Mouse (Mus musculus) lung, postnatal 4 days (tissue): ENCODE data around the gene Bmp5.

ENCODE experiments used
- DNase-seq, 2 experiments: peaks; one replicate each; pipeline ENCODE4 v3.0.0; 2021

Bmp5 gene

DNA sequence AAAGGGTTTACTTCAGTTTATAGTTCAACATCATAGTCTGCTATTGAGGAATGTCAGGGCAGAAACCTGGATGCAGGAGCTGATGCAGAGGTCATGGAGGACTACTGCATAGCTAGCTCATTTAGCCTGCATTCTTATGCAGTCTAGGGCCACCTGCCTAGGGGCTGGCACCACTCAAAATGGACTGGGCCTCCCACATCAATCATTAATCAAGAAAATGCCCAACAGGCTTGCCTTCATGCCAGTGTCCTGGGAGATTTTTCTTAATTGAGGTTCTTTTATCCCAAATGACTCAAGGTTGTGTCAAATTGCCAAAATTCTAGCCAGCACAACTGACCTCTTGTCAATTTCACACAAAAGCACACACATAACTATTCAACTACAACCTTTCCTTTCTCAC is 70.8 kb downstream of the Bmp5 start:
- DNase-seq: no peak

DNA sequence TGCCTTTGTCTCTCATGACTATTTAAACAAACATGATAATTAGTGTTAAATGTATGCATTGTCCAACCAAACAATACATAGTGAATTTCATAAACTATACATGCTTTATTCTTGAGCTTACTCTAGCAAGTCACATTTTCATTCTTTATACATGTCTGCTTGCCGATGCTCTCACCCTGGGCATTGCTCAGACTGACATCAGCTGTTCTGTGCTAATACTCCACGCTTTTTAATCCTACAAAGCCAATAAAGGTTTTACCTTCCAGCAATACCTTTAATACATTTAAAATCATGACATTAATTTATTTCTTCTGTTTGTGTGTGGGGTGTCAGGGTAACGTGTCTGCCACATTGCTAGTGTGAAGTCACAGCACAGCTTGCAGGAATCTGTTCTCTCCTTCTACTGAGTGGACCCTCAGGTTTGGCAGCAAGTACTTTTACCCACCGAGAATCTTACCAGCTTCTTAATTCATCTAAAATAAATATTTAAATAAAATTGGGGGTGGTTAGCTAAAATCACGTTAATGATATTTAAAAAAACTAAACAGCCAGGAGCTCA is 75.6 kb downstream of the Bmp5 start:
- DNase-seq: no peak

DNA sequence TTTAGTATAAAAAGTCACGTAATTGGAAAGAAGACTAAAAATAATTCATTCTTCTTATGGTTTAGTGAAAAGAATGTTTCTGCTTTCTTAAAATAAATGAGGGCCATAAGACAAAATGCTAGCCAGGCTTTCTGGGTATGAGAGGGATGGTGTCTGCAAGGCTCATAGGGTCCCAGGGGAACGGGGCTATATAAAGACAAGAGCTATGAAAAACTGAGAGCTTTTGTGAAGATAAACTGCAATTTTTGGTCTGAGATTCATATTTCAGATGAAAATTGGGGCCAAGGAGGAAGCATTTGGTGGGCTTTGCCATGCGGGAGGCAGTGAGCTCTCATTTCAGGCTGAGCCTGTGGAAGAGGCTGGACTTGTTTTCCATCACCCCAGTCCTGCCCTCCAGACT is 83.0 kb downstream of the Bmp5 start:
- DNase-seq: no peak

DNA sequence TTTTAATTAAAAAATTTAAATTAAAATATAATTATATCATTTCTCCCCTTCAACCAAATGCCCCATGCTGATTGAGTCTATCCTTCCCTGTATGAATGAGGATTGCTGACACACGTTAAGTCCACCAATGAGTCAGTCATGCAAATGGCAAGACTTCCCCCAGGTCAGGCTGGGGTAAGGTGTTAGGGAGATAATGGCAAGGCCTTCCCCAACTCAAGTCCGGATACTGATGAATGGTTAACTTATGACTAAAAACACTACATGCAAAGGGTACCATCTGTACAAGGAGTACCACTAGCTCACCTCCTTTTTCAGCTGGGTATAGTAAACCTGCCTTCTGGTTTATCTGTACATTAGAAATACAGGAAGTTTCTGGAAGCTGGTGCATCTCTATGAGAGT is 83.8 kb downstream of the Bmp5 start:
- DNase-seq: no peak

DNA sequence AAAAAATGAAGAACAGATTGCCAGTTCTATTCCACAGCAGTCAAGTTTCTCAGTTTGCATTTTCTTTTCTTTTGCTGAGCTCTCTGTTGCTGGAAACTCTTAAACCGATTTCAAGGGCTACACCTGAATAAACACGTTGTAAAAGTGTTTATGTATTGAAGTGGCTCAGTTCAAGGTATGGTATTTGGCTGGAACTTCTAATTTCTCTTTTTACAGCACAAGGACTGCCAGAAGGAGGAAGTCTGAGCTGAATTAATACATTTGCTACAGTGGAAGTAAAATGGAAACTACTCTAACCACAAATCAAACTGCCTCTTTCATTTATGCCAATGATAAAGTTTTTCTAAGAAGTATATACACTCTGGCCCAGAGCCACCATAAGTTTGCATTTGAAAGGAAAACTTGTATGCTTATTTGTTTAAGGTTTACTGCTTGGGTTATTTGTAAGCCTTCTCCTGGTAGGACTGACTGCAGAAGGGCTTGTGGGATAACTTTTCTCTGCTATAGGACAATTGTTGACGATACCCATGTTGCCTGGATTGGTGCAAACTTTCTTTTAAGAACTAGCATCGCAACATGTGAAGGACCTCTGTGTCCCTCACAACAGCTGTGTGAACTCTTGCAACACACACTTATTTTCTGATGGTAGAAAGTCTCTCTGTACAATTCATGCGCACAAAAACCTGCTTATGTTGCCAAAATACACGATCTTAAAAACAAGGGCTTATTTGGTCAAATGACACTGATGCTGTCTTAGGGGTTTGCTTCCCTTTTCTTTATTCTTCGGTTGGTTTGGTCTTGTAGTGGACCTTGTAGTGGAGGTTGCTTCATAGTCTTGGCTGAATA is 95.4 kb downstream of the Bmp5 start:
- peak in 1 of 2 experiments; percentile 19 for DNase-seq

DNA sequence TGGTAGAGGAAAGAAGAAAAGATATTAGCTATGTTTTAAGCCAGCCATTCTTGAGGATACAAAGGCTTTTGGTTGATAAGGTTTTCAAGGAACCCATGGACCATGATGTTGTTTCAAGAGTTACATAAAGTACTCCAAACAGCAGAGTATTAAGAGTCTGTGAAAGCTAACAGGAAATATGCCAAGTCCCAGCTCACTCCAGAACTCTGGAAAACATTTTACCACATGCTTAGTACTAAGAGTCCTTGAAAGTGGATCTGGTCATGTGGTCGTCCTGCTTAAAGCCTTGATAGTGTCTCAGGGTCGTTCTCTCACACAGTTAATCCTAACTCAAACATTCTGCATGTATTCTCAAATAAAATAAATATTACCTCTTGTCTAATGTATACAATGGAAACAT is 101.2 kb downstream of the Bmp5 start:
- no peak for DNase-seq

GRCm38 (mm10) chr9:75883481-75884190 is 108.5 kb downstream of the Bmp5 start:
- DNase-seq: no peak

- DNase-seq: no peak
Measured at GRCm38 (mm10) chr9:75886801-75887544, 111.8 kb downstream of the Bmp5 start.

- no peak for DNase-seq
Measured at GRCm38 (mm10) chr9:75896918-75897317, 121.8 kb downstream of the Bmp5 start.

DNA sequence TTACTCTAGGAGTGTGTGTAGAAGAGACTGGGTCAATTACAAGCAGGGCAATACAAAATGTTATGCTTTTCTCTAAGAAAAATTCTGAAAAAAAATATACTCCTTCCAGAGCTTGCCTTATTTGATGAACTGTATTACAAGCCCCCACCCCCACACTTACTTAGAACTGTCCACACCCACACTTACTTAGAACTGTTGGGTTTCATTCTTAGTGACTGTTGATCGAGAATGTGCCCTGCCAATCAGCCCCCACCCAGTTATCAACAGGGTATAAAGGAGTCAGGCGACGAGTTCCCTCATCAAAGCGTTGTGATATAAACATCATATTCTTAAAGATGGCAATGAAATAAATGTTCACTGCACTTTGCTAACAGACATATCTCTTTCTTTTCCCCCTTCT is 122.9 kb downstream of the Bmp5 start:
- no peak for DNase-seq

DNA sequence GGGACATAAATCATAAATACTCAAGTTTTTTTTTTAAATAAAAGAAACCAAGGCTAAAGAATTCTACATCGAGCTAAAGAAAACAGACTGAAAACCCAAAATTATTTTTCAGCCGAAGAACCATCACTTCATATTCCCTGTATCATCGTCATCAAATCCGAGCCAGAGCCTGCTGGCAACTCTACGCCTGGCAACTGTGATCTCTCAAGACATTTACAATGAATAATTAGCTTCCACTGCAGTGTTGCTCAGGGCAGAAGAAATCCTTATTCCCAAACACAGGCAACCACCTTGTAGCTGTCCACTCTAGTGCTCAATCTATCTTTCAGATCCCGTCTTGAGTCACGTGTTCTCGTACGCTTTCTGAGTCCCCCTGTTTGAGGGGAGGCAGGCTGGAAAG is 126.1 kb downstream of the Bmp5 start:
- DNase-seq: no peak

- peak in 1 of 2 experiments; percentile 21 for DNase-seq
Measured at GRCm38 (mm10) chr9:75905497-75905896, 130.3 kb downstream of the Bmp5 start.

GRCm38 (mm10) chr9:75910112-75910799 is 135.1 kb downstream of the Bmp5 start:
- DNase-seq: peak; percentile 62 to 80

GRCm38 (mm10) chr9:75911542-75911941 is 136.4 kb downstream of the Bmp5 start:
- no peak for DNase-seq

GRCm38 (mm10) chr9:75916027-75916426 is 140.9 kb downstream of the Bmp5 start:
- DNase-seq: no peak

DNA sequence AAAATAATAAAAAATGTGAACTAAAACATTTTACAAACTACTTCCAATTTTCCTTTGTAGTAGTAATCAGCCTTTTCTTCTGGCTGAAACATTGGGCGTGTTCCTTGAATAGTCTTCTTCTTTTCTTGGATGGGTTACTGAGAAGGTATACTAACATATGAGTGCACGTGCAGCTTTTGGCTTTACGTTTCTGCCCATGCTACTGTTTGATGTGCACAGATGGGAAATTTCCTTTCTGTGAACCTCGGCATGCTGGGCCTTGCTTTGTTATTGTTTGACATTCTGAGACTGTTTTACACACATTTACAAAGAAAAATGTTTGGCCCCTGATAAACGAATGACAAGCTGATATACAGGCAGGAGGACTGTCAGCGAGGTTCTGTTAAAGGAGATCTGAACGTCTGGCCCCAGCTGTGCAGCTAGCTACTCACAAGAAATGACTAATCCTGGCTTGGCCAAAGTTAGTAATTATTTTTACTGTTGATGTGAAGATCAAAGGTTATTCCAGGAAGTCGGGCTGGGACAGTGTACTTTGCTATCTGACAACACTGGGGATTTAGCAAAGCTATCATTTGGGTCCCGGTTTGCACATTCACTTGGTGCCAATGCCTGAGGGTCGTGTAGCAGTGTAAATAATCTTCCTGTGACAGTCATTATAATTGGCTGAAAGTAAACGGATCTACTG is 152.2 kb downstream of the Bmp5 start:
- DNase-seq: peak in 1 of 2 experiments; percentile 35

- DNase-seq: no peak
Measured at GRCm38 (mm10) chr9:75928068-75928467, 152.9 kb downstream of the Bmp5 start.

DNA sequence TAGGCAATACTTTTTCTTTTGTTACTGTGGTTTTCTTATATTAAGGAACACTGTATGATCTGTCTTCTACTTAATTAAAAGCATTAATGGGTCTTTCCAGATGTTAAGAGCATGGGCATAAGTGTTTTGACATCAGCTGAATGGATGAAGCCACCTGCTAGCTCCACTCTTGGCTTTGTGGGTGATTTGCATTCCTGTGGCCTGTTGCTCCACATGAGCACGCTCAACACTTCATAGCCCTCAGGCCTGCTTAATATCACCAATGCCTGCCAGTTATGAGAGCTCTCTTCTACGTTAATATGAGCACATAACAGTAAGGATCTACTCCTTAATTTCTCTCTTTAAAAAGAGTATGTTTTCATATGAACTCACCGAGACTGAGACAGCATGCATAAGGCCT is 169.5 kb downstream of the Bmp5 start:
- DNase-seq: peak in 1 of 2 experiments; percentile 25
